Mouse (Mus musculus): ENCODE results near the gene Zg16.

The Zg16 gene

DNA sequence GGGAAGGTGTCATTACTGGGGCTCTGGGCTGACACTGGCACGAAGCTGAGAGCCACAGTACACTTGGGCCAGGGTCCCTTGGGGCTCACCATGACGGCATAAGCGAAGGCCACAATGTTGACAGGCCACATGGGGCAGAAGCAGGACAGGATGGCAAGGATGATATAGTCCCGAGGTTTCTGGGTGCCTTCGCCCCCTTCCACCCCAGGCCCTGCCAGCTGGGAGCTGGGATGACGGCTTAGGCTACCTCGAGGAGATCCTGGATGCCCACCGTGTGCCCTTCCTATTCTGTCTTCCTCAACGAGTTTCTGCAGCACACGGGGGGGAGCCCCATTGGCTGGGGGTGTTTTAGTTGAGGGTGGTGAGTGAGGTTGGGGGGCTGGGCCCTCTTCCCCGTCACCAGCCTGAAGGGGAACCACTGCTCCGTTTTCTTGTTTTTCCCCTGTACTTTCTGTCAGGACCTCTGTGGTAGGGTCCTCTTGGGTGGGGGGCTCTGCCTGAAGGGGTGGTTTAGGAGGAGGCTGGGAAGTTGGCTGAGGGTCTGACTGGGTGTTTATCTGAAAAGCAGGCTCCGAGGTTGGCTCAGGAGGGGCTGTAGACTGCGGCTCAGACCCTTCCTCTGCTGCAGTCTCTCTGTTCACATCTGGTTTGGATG, 67.7 kb downstream of the Zg16 start:
- DNase-seq, result no peak

DNA sequence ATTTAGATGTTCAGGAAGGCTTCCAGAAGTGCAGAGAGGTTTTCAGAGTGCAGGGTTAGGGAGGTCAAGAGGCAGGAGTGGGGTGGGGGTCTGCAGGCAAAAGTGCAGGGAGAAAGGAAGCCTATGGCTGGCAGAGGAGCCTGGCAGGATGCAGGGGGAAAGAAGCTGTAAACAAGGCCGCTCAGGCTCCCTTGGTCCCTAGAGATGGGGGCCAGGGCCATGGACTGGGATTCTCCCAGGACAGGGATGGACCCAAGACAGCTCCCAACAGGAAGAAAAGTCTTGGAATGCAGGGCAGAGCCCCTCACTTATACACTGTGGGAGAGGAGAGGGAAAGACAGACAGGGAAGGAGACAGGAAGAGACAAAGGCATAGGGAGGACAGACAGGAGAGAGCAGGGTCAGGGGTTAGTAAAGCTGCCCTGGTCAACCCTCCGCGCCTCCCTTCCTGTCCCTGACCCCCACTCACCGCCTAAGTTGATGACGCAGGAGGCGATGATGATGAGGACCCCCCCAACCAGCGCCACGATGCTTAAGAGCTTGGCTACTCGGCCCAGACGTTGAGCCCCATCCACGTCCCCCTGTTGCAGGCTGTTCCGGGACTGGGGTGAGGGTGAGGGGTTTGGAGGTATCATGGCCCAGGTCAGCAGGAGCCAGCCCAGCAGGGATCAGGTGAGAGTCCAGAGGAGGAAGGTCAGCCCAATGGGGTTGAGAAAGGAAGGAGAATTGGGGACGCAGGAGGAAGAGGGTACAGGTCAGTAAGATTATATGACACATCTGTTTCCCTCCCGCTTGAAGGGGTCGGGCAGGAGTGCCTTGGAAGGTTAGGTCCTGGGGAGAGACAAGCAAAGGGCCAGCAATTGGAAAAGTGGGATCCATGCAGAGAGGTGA, 68.5 kb downstream of the Zg16 start:
- DNase-seq, result no peak

DNA sequence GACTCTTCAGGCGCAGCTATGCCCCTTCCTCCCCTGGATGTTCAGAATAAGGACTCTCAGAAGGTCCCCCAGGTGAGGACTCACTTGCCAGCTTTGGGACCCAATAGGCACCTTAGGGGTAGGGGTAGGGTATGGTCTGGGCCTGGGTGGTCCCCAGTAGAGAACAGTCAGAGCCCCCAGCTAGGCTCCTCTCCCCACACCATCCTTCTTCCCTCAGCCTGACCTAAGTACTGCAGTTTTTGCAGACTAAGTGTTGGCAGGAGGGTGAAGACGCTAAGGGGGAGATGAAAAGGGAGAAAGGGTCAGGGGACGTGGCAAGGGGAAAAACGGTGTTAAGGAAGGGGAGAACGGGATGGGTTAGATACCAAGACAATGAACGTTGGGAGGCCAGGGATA, 69.2 kb downstream of the Zg16 start:
- no peak for DNase-seq

DNA sequence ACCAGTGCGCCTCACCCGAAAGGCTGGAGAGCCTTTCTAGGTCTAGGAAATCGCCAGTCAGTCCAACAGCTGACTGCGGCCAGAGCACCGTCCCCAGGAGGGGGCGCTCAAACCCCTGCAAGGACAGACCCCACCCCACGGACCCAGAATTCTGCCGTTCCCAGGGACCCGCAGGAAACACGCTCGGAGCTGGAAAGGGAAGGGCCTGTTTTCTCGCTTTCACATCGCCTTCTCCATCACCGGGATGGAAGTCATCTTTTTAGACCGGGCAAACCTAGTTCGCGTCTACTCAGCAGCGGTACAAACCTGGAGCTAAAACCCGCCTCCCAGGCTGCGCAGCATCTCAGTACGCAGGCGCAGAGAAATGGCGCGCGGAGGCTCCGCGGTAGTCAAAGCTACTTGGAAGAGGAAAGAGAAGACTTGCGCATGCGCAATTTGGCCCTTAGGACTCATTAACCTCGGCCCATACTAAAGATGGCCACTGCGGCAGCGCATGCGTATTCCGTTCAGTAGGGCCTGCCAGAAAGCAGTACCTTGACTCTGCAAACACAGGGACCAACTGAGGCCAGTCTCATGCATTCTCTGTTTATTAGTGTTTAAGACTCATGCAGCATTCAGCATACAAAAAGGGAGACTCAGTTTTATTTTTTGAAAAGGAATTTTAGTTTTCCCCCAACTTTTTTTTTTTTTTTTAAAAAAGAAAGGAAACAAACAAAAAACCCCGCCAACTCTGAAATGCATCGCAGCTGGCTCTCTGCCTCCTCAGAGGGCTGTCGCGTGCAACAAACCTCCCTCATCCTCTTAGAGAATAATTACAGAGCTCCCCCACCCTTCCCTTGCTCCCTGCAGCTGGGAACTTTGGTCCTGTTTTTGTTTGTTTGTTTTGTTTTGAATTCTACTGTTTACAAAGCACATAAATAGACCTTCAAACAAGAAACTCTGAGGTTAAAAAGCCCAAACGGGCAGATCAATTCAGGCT, 69.9 kb downstream of the Zg16 start, which contains the start of gene Pagr1a:
Gene Pagr1a (minus strand): TSS at position 382 of the 979 bp plus-strand sequence.
- peak; percentile 99 for DNase-seq

DNA sequence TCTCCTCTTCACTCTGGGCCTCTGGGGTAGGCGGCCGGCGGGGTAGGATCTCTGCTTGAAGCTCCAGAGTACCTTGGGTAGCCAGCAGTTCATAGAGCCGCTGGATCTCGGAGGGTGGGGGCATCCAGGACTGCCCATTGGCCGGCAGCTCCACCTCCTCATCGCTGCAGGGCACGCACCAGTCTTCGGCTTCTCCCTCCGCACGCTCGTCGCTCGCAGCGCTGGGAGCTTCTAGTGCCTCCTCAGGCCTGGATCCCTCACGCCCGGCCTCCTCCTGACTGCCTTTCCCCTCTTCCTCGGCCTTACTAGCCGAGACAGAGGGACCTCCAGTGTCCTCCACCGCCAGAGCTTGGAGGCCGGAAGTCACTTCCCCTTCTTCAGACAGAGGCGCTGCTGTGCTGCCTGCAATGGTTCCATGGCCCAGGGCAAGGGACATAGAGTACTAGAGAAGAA, 70.6 kb downstream of the Zg16 start:
- DNase-seq, result no peak

DNA sequence TGATC, 70.8 kb downstream of the Zg16 start, which contains the start of gene Pagr1b:
Gene Pagr1b (minus strand): TSS at position 4 of the 5 bp plus-strand sequence.
- DNase-seq, result no peak

DNA sequence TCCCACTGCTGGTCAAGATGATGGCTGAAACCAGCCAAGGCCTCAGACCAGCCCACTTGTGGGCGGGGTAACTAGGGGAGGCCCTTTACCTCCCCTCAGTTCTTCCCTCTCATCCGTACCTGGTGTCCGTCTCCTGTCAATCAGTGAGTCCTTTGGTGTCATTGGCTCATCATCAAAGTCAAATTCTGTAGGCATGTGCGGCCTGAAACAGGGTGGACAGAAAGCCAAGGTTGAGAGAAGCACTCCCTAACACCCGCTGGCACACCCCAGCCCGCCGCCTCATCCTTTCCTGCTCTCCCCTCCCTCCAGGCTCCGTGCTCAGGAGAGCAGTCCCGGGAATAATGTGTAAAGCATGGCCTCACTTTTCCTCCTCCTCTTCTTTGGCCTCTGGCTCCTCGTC, 71.0 kb downstream of the Zg16 start:
- peak; percentile 76 for DNase-seq

DNA sequence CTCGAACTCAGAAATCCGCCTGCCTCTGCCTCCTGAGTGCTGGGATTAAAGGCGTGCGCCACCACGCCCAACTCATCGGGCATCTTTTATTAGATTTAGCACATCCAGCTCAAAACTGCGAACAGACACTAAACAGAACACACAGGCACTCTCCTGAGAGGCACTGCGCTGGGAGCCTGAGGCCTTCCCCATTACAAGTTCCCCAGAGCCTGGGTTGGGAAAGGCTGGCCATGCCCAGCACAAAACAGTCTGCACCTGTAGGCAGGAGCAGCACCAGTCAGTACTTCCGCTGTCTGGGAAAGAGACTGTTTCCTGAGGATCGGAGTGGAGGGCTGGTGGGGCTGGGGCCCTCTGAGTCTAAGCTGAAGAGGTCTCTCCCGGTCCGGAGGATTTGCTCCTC, 72.1 kb downstream of the Zg16 start:
- DNase-seq, result no peak

DNA sequence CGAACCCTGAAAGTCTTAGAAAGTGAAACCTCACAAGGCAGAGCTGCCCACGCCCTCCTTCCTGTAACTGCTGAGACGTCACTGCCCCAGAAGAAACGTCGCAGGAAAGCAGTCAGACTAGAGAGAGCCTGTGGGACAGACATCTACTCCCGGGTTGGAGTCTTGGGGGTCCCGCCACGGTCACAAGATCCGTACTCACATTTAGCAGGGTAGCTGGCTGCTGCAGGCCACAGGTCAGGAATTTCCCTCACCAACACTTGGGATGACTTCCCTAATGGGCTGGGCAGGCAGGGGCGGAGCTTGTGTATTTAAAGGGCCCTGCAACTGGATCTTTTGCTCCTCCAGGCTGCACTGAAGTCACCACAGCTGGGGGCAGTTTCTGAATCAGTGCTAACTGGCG, 72.8 kb downstream of the Zg16 start, which contains the start of gene Mvp:
Gene Mvp (minus strand): TSS at position 302 of the 400 bp plus-strand sequence.
- DNase-seq, result peak; percentile 83

DNA sequence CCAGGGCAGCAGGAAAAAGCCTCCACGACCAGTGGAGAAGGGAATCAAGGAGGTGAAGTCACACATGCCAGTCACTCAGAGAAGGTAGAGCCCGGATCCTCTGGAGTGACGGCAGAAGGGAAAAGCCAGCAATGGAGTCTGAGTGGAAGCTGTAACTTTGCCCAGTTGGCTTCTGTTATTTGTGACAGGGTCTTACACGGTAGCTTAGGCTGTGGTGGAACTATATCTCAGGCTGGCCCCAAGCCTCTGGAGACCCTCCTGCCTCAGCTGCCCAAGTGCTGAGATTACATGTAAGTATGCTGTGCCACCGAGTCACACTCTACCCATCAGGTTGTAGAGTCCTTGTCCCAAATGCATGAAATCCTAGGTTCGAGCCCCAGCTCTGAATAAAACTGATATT, 73.7 kb downstream of the Zg16 start:
- no peak for DNase-seq

DNA sequence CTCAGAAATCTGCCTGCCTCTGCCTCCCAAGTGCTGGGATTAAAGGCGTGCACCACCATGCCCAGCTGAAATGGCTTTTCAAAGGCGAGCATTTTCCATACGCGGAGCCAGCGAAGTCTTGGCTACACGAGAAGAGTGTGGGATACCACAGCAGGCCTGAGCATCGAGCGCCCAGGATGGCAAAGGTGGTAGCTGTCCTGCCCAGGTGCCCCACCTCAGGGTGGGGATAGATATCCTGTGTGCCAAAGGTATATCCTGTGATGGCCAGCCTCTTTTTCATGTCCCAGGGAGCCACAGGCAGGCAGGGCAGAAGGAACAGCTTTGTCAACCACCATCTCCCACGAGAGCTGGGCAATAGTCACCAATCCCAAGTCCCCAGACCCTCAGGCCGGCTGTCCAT, 74.3 kb downstream of the Zg16 start:
- no peak for DNase-seq

DNA sequence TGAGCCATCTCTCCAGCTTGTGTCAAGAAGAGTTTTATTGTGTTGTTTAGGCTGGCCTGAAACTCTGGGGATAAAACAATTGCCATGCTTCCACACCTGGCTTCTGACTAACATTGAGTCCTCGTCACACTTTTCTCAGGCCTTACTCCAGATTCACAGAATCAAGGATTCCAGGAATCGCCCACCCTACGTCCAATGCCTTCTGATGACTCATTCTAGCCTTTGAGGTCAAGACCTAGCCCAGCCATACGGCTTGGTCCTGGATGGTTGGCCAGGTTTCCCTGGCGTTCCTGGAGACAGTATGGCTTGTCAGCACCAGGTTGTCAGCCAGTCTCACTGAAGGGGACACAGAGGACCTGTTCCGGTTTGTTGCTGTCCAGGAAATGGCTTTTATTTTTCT, 74.8 kb downstream of the Zg16 start:
- DNase-seq, result no peak

DNA sequence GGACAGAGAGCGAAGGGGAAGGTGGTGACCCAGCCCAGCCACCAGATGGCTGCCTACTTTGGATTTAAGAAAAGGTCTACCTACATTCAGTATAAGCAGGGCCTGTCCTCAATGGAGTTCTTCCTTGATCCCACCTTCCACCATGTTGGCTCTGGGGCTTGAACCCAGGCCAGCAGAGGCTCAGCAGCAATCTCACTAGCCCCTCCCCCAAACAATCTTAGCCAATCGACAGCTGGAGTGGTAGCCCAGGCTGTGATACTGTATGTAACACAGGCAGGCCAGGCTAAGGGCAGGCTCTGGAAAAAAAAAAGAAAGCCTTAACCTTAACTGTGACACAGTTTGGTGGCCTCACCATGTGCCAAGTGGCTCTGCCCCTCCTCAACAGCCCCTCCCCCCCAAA, 75.4 kb downstream of the Zg16 start:
- no peak for DNase-seq

DNA sequence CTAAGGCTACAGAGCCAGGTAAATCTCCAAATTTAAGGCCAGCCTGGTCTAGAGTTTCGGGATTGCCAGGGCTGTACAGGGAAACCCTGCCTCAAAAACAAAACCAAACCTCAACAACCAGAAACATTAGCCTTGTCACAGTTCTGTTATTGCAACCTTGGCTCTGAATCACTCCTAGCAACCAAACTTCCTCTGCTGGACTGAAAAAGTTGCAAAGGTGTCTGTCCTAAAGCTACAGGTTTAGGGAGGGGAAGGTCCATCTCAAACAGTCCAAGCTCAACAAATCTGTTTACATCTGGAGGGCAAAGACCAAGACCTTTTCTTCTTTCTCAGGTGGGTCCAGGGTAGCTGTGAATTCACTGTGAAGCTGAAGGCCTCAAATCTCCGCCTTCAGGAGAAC, 76.1 kb downstream of the Zg16 start:
- DNase-seq, result no peak

DNA sequence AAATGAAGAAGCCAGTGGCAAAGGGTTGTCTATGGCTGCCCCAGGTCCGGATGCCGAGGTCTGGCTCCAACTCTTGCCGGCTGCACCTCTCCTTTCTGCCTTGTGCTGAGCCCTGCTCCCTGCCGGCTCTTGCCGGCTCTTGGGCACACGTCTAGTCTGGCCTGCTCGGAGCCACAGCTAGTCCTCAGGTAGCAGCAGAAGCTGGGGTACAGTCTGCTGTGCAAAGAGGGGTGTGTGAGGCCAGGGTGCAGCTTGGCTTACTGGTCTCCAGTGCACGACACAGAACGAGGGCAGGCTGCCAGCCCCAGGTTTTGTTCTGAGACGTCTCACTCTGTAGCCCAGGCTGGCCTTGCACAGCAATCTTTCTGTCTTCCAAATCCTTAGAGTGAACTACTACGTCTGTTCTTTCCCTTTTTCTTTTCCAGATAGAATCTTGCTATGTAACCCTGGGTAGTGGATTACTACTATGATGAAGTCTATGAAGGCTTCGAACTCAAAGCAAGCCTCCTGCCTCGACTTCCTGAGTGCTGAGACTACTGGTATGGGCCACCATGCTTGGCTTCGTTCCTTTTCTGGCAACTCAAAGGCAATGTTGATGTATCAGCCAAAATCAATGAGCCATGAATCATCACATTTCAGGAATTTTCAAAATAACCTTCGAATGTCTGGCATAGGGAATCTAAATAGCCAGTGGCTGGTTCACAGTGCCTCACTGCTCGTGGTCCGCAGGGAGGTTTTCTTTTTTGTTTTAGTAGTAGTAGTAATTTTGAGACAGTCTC, 77.6 kb downstream of the Zg16 start:
- DNase-seq, result no peak

DNA sequence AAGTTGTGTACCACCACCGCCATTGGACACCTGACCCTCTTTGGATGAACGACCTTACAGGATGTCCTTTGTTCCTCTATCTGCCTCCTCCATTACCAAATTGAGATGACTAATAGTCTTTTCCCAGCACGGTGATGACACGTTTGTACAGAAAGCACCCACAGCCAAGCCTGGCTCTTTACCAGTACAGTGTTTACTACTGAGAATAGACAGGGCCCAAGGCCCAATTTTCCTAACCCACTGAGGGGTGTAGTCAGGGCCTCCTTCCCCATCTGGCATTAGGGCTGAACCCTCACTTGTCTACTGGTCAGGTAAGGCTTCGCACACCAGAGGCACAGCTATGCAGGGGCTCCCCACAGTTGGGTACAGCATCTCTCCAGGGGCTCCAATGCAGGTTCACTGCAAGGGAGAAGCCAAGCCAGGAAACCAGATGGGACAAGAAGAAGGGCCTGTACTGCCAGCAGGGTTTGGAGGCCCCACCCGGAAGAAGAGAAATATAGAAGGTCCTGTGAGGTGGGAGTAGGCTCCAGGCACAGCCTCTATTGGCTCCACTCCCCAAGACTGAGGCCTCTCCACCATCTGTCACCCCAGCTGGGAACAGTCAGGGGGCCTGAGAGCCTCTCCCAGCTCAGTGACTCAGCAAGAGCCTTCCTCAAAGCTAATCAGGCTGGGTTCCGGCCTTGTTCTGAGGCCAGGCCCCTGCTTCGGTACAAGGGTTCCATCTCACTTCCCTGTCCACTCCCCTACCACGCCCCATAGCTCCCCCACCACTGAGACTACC, 78.7 kb downstream of the Zg16 start:
- DNase-seq, result peak; percentile 83

DNA sequence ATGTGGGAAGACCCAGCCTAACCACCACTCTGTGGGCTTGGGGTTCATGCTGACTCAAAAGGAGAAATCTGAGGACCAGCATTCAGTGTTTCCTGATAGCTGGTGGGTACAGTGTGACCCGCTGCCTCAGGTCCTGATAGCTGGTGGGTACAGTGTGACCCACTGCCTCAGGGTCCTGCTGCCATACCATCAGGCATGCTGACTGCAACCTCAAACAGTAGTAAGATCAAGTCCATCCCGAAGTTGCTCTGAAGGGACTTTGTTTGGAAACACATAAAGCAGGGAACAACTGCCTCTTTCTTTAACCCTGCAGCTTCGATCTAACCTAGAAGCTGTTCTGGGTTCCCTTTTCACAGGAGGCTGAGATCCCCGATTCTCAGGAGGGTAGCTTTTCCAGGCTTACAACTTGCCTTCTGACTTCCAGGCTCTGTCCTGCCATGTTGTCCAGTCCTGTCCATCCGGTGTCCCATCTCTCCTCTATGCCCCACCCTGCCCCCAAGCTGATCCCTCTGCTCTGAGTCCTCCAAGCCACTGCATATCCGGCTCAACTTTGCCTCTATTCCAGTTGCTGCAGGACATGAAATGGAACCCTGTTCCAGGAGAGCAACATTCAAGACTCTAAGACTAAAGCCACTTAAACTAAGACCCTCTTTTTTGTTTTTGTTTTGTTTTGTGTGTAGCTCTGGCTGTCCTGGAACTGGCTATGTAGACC, 79.7 kb downstream of the Zg16 start:
- DNase-seq, result no peak

DNA sequence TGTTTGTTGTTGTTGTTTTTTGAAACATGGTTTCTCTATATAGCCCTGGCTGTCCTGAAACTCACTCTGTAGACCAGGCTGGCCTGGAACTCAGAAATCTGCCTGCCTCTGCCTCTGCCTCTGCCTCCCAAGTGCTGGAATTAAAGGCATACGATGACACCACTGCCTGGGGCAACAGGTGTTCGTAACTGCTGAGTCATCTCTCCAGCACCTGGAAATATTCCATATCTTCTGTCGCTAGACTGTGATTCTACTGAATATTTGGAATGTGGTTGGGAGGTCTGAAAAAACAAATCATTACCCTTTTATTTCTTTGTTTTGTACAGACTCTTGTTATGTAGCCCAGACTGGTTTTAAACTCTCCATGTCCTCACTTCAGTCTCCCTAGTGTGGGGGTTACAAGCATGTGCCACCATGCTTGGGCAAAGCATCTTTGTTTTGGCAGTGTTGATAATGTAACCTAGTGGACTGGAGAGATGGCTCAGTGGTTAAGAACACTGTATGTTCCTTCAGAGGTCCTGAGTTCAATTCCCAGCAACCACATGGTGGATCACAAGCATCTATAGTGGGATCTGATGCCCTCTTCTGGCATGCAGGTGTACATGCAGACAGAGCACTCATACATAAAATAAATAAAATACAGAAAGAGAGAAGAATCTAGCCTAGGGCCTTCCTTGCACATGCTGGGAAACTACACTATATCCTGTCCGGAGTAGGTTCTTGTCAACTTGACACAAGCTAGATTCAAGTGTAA, 82.8 kb downstream of the Zg16 start:
- DNase-seq, result no peak

DNA sequence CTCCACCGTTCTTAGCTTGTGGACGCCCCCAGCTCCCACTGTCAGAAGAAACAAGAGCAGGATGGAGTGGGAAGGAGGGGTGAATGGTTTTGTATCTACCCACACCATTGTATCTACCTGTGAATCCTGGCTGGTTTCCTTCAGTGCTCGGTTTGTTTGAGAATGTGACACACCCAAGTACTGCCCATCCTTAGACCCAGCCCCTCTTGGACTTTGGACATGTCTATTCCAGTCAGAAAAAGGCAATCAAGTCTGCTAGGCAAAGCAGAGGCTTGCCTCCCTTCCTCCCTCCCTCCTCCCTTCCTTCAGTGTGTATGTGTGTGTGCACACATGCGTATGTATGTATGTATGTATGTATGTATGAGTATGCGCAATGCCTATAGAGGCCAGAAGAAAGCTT, 83.5 kb downstream of the Zg16 start:
- no peak for DNase-seq

Data from kidney, postnatal 10 days (tissue).